In the genomic region with DNA sequence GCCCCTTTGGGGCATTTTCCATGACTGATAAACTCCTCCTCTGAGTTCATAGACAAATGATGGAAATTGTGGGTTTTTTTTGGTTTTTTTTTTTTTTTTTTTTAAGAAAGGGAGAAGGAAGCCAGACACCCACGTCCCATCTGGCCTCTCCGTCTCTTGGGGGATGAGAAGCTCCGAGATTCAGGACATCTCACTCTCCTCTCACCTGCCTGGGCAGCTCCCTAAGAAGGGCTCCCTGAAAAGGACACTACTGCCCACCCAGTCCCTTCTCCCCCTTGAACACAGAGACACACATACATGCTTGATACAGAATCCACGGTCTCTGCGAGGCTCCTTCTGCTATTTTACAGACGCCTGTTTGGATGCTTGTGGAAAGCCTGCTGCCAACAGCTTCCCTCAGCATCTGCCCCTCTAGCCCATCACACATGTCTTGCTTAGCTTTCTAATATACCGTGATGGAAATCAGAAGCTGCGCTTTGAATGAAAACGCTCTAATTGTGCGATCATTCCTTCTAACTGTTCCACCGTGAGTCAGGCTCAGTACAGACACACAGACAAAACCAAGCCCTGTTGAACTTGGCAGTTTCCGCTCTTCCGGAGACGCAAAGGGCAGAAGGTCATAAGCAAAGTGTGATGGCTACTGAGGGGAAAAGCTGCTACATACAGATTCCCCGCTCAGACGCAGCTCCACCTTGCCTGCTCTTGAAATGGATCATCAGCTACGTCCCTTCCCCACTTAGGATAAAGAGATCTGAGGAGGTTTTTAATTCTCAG, we compare ENCODE assay signal across 9 mouse cellular contexts.
A peak's percentile ranks its signal among the peaks of the same experiment; 100 is the strongest.
DNase-seq lines count a peak whose midpoint lies in the region; ATAC-seq lines count a peak whose summit lies in the region.
"Had no signal": no experiment of that assay in that cellular context is flagged by ENCODE, and none has a peak within 500 bp of the region (broad histone marks: within the 10 kb centered on the region; RNA-seq: fewer than 3 reads in every experiment).

No protein-coding gene starts in this region.

- 59% methylated on average over 17 of the region's 17 CpGs for WGBS in embryonic facial prominence, embryonic 13.5 days
- WGBS in neural tube, embryonic 13.5 days: 38% methylated on average over 17 of the region's 17 CpGs

- no peak overlapping the region for H3K27ac ChIP-seq in embryonic facial prominence, embryonic 13.5 days
- peak overlapping the region; percentile 88 for H3K27ac ChIP-seq in neural tube, embryonic 13.5 days (replicated peaks)
- H3K27ac ChIP-seq: liver, embryonic 15.5 days had no signal

- H3K9me3 ChIP-seq in embryonic facial prominence, embryonic 13.5 days: no peaks in the 10 kb centered on the region
- no peaks in the 10 kb centered on the region for H3K9me3 ChIP-seq in neural tube, embryonic 13.5 days
- H3K9me3 ChIP-seq: liver, embryonic 15.5 days had no signal

- peak overlapping the region; percentile 18 for H3K4me2 ChIP-seq in embryonic facial prominence, embryonic 13.5 days
- peak overlapping the region; percentile 41 for H3K4me2 ChIP-seq in neural tube, embryonic 13.5 days
- H3K4me2 ChIP-seq: liver, embryonic 15.5 days had no signal

- ATAC-seq in embryonic facial prominence, embryonic 13.5 days (ENCODE audit: insufficient number of reproducible peaks, insufficient read depth, low FRiP score, low TSS enrichment, low read depth): no peak
- peak; percentile 12; the same call in 1 of the 2 replicates for ATAC-seq in neural tube, embryonic 13.5 days (ENCODE audit: low read depth)

- no peaks in the 10 kb centered on the region for H3K36me3 ChIP-seq in embryonic facial prominence, embryonic 13.5 days
- H3K36me3 ChIP-seq in neural tube, embryonic 13.5 days: no peaks in the 10 kb centered on the region
- H3K36me3 ChIP-seq: liver, embryonic 15.5 days had no signal

- H3K4me3 ChIP-seq in embryonic facial prominence, embryonic 13.5 days: no peak overlapping the region
- peak overlapping the region; percentile 10; the same call in 1 of the 2 replicates for H3K4me3 ChIP-seq in neural tube, embryonic 13.5 days
- H3K4me3 ChIP-seq: liver, embryonic 15.5 days had no signal

- H3K27me3 ChIP-seq in embryonic facial prominence, embryonic 13.5 days: no peaks in the 10 kb centered on the region
- no peaks in the 10 kb centered on the region for H3K27me3 ChIP-seq in neural tube, embryonic 13.5 days
- H3K27me3 ChIP-seq: liver, embryonic 15.5 days had no signal

- peaks cover 10% of the 10 kb centered on the region; the same call in 1 of the 2 replicates for H3K4me1 ChIP-seq in embryonic facial prominence, embryonic 13.5 days
- H3K4me1 ChIP-seq in neural tube, embryonic 13.5 days (replicated peaks): peaks cover 39% of the 10 kb centered on the region
- H3K4me1 ChIP-seq: liver, embryonic 15.5 days had no signal

- no peak overlapping the region for H3K9ac ChIP-seq in embryonic facial prominence, embryonic 13.5 days
- peak overlapping the region; percentile 64 for H3K9ac ChIP-seq in neural tube, embryonic 13.5 days
- H3K9ac ChIP-seq: liver, embryonic 15.5 days had no signal

- DNase-seq in ZHBTc4 (ENCODE audit: low read depth, low spot score): peak; percentile 35
- peak; percentile 41 to 62 for DNase-seq in layer of hippocampus, adult 8-10 months (ENCODE audit: low spot score in 2 of 2)
- DNase-seq in gastrocnemius, postnatal 25 days: no peak
- DNase-seq in urinary bladder, adult 18-20 months (ENCODE audit: low spot score in 2 of 2): no peak
- no peak for DNase-seq in urinary bladder, postnatal 4 days (ENCODE audit: low spot score in 2 of 2)
- DNase-seq: heart, postnatal 36 days had no signal

Comparison
In these comparisons a context has a peak if more than half of its experiments do, and no peak if none do; other contexts are left out.
1. DNase-seq: peak in ZHBTc4 (single experiment) and layer of hippocampus, adult 8-10 months (2 of 2); none in gastrocnemius, postnatal 25 days (single experiment), urinary bladder, adult 18-20 months (0 of 2) and urinary bladder, postnatal 4 days (0 of 2).